Mouse (Mus musculus): ENCODE measurements around the gene Gorasp1.

The Gorasp1 gene

GRCm38 (mm10) chr9:119937005-119937773 lies at the start of gene Gorasp1, which contains the start of gene Ttc21a:
TSS of gene Gorasp1 (minus strand) at chr9:119937565.
TSS of gene Ttc21a (plus strand) at chr9:119937606.
- DNase-seq (ENCODE audit: low spot score), result peak; percentile 88

- DNase-seq (ENCODE audit: low spot score), result no peak
Measured at GRCm38 (mm10) chr9:119985881-119986574, 48.7 kb upstream of the Gorasp1 start.

- DNase-seq (ENCODE audit: low spot score), result no peak
Measured at GRCm38 (mm10) chr9:119984536-119985011, 47.2 kb upstream of the Gorasp1 start, which contains the start of gene Csrnp1. TSS of gene Csrnp1 (minus strand) at chr9:119984658.

GRCm38 (mm10) chr9:119983585-119984535 lies 46.5 kb upstream of the Gorasp1 start:
- DNase-seq (ENCODE audit: low spot score), result peak; percentile 76

- peak; percentile 73 for DNase-seq (ENCODE audit: low spot score)
Measured at GRCm38 (mm10) chr9:119982956-119983551, 45.7 kb upstream of the Gorasp1 start.

GRCm38 (mm10) chr9:119982241-119982811 lies 45.0 kb upstream of the Gorasp1 start:
- peak; percentile 85 for DNase-seq (ENCODE audit: low spot score)

- DNase-seq (ENCODE audit: low spot score), result peak; percentile 79
Measured at GRCm38 (mm10) chr9:119981183-119982179, 44.1 kb upstream of the Gorasp1 start.

GRCm38 (mm10) chr9:119980770-119981182 lies 43.4 kb upstream of the Gorasp1 start:
- DNase-seq (ENCODE audit: low spot score), result no peak

GRCm38 (mm10) chr9:119979749-119980148 lies 42.4 kb upstream of the Gorasp1 start:
- DNase-seq (ENCODE audit: low spot score), result no peak

- no peak for DNase-seq (ENCODE audit: low spot score)
Measured at GRCm38 (mm10) chr9:119978811-119979441, 41.6 kb upstream of the Gorasp1 start.

- DNase-seq (ENCODE audit: low spot score), result peak; percentile 64
Measured at GRCm38 (mm10) chr9:119978151-119978810, 40.9 kb upstream of the Gorasp1 start.

- no peak for DNase-seq (ENCODE audit: low spot score)
Measured at GRCm38 (mm10) chr9:119977557-119978060, 40.2 kb upstream of the Gorasp1 start.

GRCm38 (mm10) chr9:119976704-119977556 lies 39.6 kb upstream of the Gorasp1 start:
- DNase-seq (ENCODE audit: low spot score), result peak; percentile 35

GRCm38 (mm10) chr9:119975286-119975685 lies 37.9 kb upstream of the Gorasp1 start:
- no peak for DNase-seq (ENCODE audit: low spot score)

GRCm38 (mm10) chr9:119974609-119975008 lies 37.2 kb upstream of the Gorasp1 start:
- no peak for DNase-seq (ENCODE audit: low spot score)

GRCm38 (mm10) chr9:119973869-119974520 lies 36.6 kb upstream of the Gorasp1 start:
- DNase-seq (ENCODE audit: low spot score), result peak; percentile 45

GRCm38 (mm10) chr9:119973281-119973680 lies 35.9 kb upstream of the Gorasp1 start:
- no peak for DNase-seq (ENCODE audit: low spot score)

All from T-cell, adult 2 months (primary cell).